Mouse (Mus musculus) CH12.LX (cell line): ENCODE measurements around the gene Hcfc1. TPM values are rescaled to one million over a fixed set of nuclear protein-coding genes. Genes with fewer than 3 reads are reported as not detected.

Source experiments
- DNase-seq: peaks from one replicate; pipeline ENCODE4 v3.0.0-alpha.2; 2013; ENCODE audit errors: extremely low read depth
- H3K27ac ChIP-seq: 2 replicates; pipeline ENCODE4 v1.5.1; 2012; ENCODE audit warnings: low read depth, mild to moderate bottlenecking, control low read depth, moderate library complexity; ENCODE audit not compliant: insufficient read depth
- H3K27me3 ChIP-seq: replicated peaks from 2 replicates; pipeline ENCODE3; 2012; ENCODE audit warnings: inconsistent platforms
- H3K36me3 ChIP-seq, 2 experiments: replicated peaks in 1 of 2; 2 replicates each; pipeline versions ENCODE3 to v1.6.1; 2012; ENCODE audit warnings: inconsistent platforms in 1 of 2, low read length in 1 of 2, mild to moderate bottlenecking in 1 of 2, mixed read lengths in 1 of 2, moderate library complexity in 1 of 2; ENCODE audit not compliant: control insufficient read depth in 1 of 2, insufficient read depth in 1 of 2
- H3K4me1 ChIP-seq, 2 experiments: 2 replicates each; pipeline ENCODE4 v1.6.1; 2012; ENCODE audit warnings: inconsistent platforms in 1 of 2, moderate library complexity in 1 of 2; ENCODE audit not compliant: insufficient read depth in 2 of 2, control insufficient read depth in 1 of 2
- H3K4me2 ChIP-seq: 2 replicates; pipeline ENCODE4 v1.6.1; 2012; ENCODE audit warnings: low read depth, mild to moderate bottlenecking, control low read depth; ENCODE audit not compliant: poor library complexity, insufficient read depth, severe bottlenecking
- H3K4me3 ChIP-seq, 3 experiments: fragments of 150-350 bp in 1 of 3; sonication (generic) in 1 of 3; replicated peaks in 1 of 3; 2 replicates each; pipeline versions ENCODE3 to v1.5.1; 2011 to 2012; ENCODE audit warnings: low read depth in 2 of 3, low read length in 2 of 3, mild to moderate bottlenecking in 2 of 3, moderate library complexity in 2 of 3, control low read depth in 1 of 3, improper control_type of control experiment in 1 of 3, inconsistent platforms in 1 of 3, mixed read lengths in 1 of 3; ENCODE audit not compliant: poor library complexity in 1 of 3
- H3K79me2 ChIP-seq: replicated peaks from 2 replicates; pipeline ENCODE4 v1.6.1; 2012; ENCODE audit warnings: mild to moderate bottlenecking, moderate library complexity; ENCODE audit not compliant: control insufficient read depth, poor library complexity, insufficient read depth, severe bottlenecking; ENCODE audit errors: extremely low read depth
- H3K9ac ChIP-seq: 2 replicates; pipeline ENCODE4 v1.6.1; 2012; ENCODE audit warnings: low read depth, mild to moderate bottlenecking, control low read depth, moderate library complexity; ENCODE audit not compliant: insufficient read depth
- H3K9me3 ChIP-seq: replicated peaks from 2 replicates; pipeline ENCODE3; 2012; ENCODE audit warnings: low read length, inconsistent platforms, mixed read lengths
- CHD2 ChIP-seq: IDR thresholded peaks from 2 replicates; pipeline ENCODE4 v1.6.1; 2011; ENCODE audit warnings: low read length, improper control_type of control experiment
- E2F4 ChIP-seq: IDR thresholded peaks from 2 replicates; pipeline ENCODE4 v1.6.1; 2011; ENCODE audit warnings: low read depth, low read length, improper control_type of control experiment; ENCODE audit not compliant: insufficient replicate concordance
- ELF1 ChIP-seq: IDR thresholded peaks from 2 replicates; pipeline ENCODE4 v1.6.1; 2014; ENCODE audit warnings: low read depth, mild to moderate bottlenecking, inconsistent platforms, low read length, improper control_type of control experiment
- EP300 ChIP-seq: IDR thresholded peaks from 2 replicates; pipeline ENCODE4 v1.6.1; 2011; ENCODE audit warnings: low read length, improper control_type of control experiment
- ETS1 ChIP-seq: conservative IDR thresholded peaks from 2 replicates; pipeline ENCODE4 v1.6.1; 2012; ENCODE audit warnings: low read depth, mild to moderate bottlenecking, inconsistent platforms, low read length, improper control_type of control experiment, moderate library complexity
- GABPA ChIP-seq: IDR thresholded peaks from 2 replicates; pipeline ENCODE4 v1.6.1; 2012; ENCODE audit warnings: low read depth, low read length, improper control_type of control experiment, inconsistent platforms; ENCODE audit not compliant: insufficient replicate concordance
- IRF4 ChIP-seq: IDR thresholded peaks from 2 replicates; pipeline ENCODE4 v1.6.1; 2014; ENCODE audit warnings: low read depth, mild to moderate bottlenecking, inconsistent platforms, low read length, improper control_type of control experiment
- JUN ChIP-seq: IDR thresholded peaks from 2 replicates; pipeline ENCODE4 v1.6.1; 2011; ENCODE audit warnings: low read depth, mild to moderate bottlenecking, low read length, improper control_type of control experiment, moderate library complexity; ENCODE audit not compliant: insufficient read depth
- JUND ChIP-seq: conservative IDR thresholded peaks from 2 replicates; pipeline ENCODE4 v1.6.1; 2011; ENCODE audit warnings: low read depth, low read length, improper control_type of control experiment
- KAT2A ChIP-seq: IDR thresholded peaks from 2 replicates; pipeline ENCODE4 v1.6.1; 2012; ENCODE audit warnings: low read length, improper control_type of control experiment, inconsistent platforms; ENCODE audit not compliant: insufficient replicate concordance
- MAFK ChIP-seq: IDR thresholded peaks from 2 replicates; pipeline ENCODE4 v1.6.1; 2011; ENCODE audit warnings: low read length, improper control_type of control experiment; ENCODE audit not compliant: insufficient replicate concordance
- MAX ChIP-seq: IDR thresholded peaks from 2 replicates; pipeline ENCODE4 v1.6.1; 2011; ENCODE audit warnings: low read length, improper control_type of control experiment
- MAZ ChIP-seq: IDR thresholded peaks from 2 replicates; pipeline ENCODE4 v1.6.1; 2012; ENCODE audit warnings: low read depth, mild to moderate bottlenecking, inconsistent platforms, low read length, improper control_type of control experiment, moderate library complexity
- MXI1 ChIP-seq: IDR thresholded peaks from 2 replicates; pipeline ENCODE4 v1.6.1; 2011; ENCODE audit warnings: mild to moderate bottlenecking, low read depth, low read length, improper control_type of control experiment
- MYC ChIP-seq: IDR thresholded peaks from 2 replicates; pipeline ENCODE4 v1.6.1; 2011; ENCODE audit warnings: low read depth, mild to moderate bottlenecking, improper control_type of control experiment, low read length
- NELFE ChIP-seq: IDR thresholded peaks from 2 replicates; pipeline ENCODE4 v1.6.1; 2011; ENCODE audit warnings: low read depth, low read length, improper control_type of control experiment
- NRF1 ChIP-seq: IDR thresholded peaks from 2 replicates; pipeline ENCODE4 v1.6.1; 2014; ENCODE audit warnings: low read depth, mild to moderate bottlenecking, inconsistent platforms, low read length, improper control_type of control experiment, moderate library complexity
- POLR2A ChIP-seq: IDR thresholded peaks from 2 replicates; pipeline ENCODE4 v1.6.1; 2011; ENCODE audit warnings: low read depth, mild to moderate bottlenecking, improper control_type of control experiment, low read length
- POLR2AphosphoS2 ChIP-seq: IDR thresholded peaks from 2 replicates; pipeline ENCODE4 v1.6.1; 2011; ENCODE audit warnings: low read depth, low read length, improper control_type of control experiment
- RAD21 ChIP-seq: IDR thresholded peaks from 2 replicates; pipeline ENCODE4 v1.6.1; 2011; ENCODE audit warnings: low read depth, mild to moderate bottlenecking, low read length, improper control_type of control experiment, moderate library complexity
- RCOR1 ChIP-seq: conservative IDR thresholded peaks from 2 replicates; pipeline ENCODE4 v1.6.1; 2012; ENCODE audit warnings: low read depth, mild to moderate bottlenecking, inconsistent platforms, low read length, improper control_type of control experiment
- SIN3A ChIP-seq: IDR thresholded peaks from 2 replicates; pipeline ENCODE4 v1.6.1; 2012; ENCODE audit warnings: low read length, improper control_type of control experiment, inconsistent platforms
- SMC3 ChIP-seq: IDR thresholded peaks from 2 replicates; pipeline ENCODE4 v1.6.1; 2011; ENCODE audit warnings: low read depth, low read length, improper control_type of control experiment
- TBP ChIP-seq: conservative IDR thresholded peaks from 2 replicates; pipeline ENCODE4 v1.6.1; 2011; ENCODE audit warnings: low read depth, low read length, improper control_type of control experiment
- TCF12 ChIP-seq: IDR thresholded peaks from 2 replicates; pipeline ENCODE4 v1.6.1; 2014; ENCODE audit warnings: low read depth, mild to moderate bottlenecking, inconsistent platforms, low read length, improper control_type of control experiment
- UBTF ChIP-seq: IDR thresholded peaks from 2 replicates; pipeline ENCODE4 v1.6.1; 2012; ENCODE audit warnings: low read depth, mild to moderate bottlenecking, inconsistent platforms, low read length, improper control_type of control experiment, moderate library complexity
- USF1 ChIP-seq: IDR thresholded peaks from 2 replicates; pipeline ENCODE4 v1.6.1; 2014; ENCODE audit warnings: low read depth, mild to moderate bottlenecking, inconsistent platforms, low read length, improper control_type of control experiment
- USF2 ChIP-seq: conservative IDR thresholded peaks from 2 replicates; pipeline ENCODE4 v1.6.1; 2011; ENCODE audit warnings: low read depth, low read length, improper control_type of control experiment
- ZC3H11A ChIP-seq: IDR thresholded peaks from 2 replicates; pipeline ENCODE4 v1.6.1; 2012; ENCODE audit warnings: low read depth, mild to moderate bottlenecking, inconsistent platforms, low read length, improper control_type of control experiment
- ZMIZ1 ChIP-seq: IDR thresholded peaks from 2 replicates; pipeline ENCODE4 v1.6.1; 2012; ENCODE audit warnings: low read depth, mild to moderate bottlenecking, inconsistent platforms, low read length, improper control_type of control experiment
- ZNF384 ChIP-seq: IDR thresholded peaks from 2 replicates; pipeline ENCODE4 v1.6.1; 2012; ENCODE audit warnings: low read depth, low read length, improper control_type of control experiment, inconsistent platforms
- dilution Hi-C: fragments of 300-500 bp; cut with MboI; formaldehyde crosslinking; loops from 2 replicates; pipeline ENCODE4 v1.14.3; 2020; ENCODE audit warnings: low sequenced_read_pairs; ENCODE audit not compliant: extremely low pct_unique_long_range_greater_than_20kb, extremely low pct_ligation_motif_present
- in situ Hi-C: fragments of 300-500 bp; cut with MboI; formaldehyde crosslinking; loops from 3 replicates; pipeline ENCODE4 v1.14.3; 2019; ENCODE audit warnings: low sequenced_read_pairs, low pct_ligation_motif_present, low pct_unique_long_range_greater_than_20kb, mixed read lengths
- polyA plus RNA-seq: library from polyadenylated mRNA; unstranded; fragments of >175 nt; gene quantifications from 2 replicates; pipeline ENCODE4 v1.2.1, GENCODE M21; 2012; ENCODE audit warnings: low read depth; ENCODE audit not compliant: insufficient read length
- total RNA-seq, 2 experiments: library from RNA; depleted of rRNA; stranded (reverse); fragments of 300-350 nt in 1 of 2; fragments of >200 nt in 1 of 2; gene quantifications; 2 replicates each; pipeline ENCODE4 v1.2.3; 2012 to 2014

The Hcfc1 gene
- total and polyA plus RNA-seq, 3 experiments = 37.6 to 98.2 (median 58.5) TPM

- Histone ChIP-seq H3K36me3 (peaks cover 32 to 49% of the 10 kb centered on the region in 2 experiments), H3K27me3 (no peaks in the 10 kb centered on the region), H3K9me3 (no peaks in the 10 kb centered on the region), H3K9ac (peak overlapping the region; percentile 25), H3K4me1 (peaks cover 2 to 15% of the 10 kb centered on the region in 2 experiments; a peak in 2 of 4 replicates), H3K79me2 (peaks cover 16% of the 10 kb centered on the region), H3K27ac (peak overlapping the region; percentile 53), H3K4me3 (peak overlapping the region; percentile 30 to 92 (median 66)), H3K4me2 (peak overlapping the region; percentile 19)
- in situ Hi-C loops (no loop called here), dilution Hi-C loops (no loop called here)
- no peak for DNase-seq
- no peak for TF ChIP-seq RAD21
- 0 out of 2 replicates have a peak, but pooled peaks have one; percentile 24 for TF ChIP-seq CHD2
Observed at GRCm38 (mm10) chrX:73922550-73922882, 43.6 kb downstream of the Hcfc1 start.

DNA sequence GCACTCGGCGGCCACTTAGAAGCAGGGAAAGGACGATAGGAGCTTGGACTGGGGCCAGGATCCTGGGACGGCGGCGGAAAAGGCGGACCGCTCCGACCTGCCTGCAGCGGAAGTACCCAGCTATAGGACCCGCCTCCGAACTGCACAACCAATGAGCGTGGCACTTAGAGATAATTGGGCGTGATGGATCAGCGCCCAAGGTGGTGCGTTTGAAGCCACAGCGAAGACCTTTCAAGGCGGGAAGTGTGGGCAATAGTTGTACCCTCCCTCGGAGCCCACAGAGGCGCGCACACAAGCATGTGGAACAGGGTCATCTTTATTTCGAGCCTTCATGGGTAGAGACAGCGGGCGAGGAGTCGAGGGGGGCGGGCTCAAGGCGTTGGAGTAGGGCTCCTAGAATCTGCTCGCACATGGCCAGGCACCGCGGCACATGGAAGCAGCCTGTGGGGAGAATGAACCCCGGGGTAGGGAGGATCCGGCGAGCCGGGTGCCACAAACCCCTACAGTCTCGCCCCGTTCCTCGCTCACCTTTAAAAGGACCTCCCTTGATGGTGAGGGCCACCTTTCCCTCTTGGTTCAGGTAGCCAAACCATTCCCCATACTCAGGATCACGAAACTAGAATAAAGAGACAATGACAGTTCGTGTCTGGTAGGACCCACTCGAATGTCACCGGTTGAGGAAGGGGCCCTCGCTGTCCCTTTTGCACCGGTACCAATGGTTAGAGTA, 44.2 kb downstream of the Hcfc1 start, which contains the start of the genes Arhgap4 and Naa10:
Gene Arhgap4 (minus strand): TSS at position 48 of the 727 bp plus-strand sequence.
Gene Naa10 (minus strand): TSS at position 122 of the 727 bp plus-strand sequence.
- peak within 1 kb of the TSS; percentile 66 to 92 (median 66) for H3K4me3 ChIP-seq
- DNase-seq = peak; percentile 82
- in situ Hi-C loops = no loop called here
- H3K36me3 ChIP-seq = peaks cover 33 to 51% of the 10 kb centered on the region in 2 experiments
- H3K27me3 ChIP-seq = no peaks in the 10 kb centered on the region
- dilution Hi-C loops = no loop called here
- H3K4me1 ChIP-seq = peaks cover 2 to 18% of the 10 kb centered on the region in 2 experiments; a peak in 2 of 4 replicates
- peak within 1 kb of the TSS; percentile 95 for H3K4me2 ChIP-seq
- peak within 1 kb of the TSS; percentile 63 for H3K27ac ChIP-seq
- H3K9ac ChIP-seq = peak within 1 kb of the TSS; percentile 57
- peaks cover 16% of the 10 kb centered on the region for H3K79me2 ChIP-seq
- no peaks in the 10 kb centered on the region for H3K9me3 ChIP-seq
- TF ChIP-seq RAD21 (no peak), USF1 (no peak), TBP (peak; percentile 45; the same call in 1 of the 2 replicates), SMC3 (no peak), SIN3A (peak; percentile 62; the same call in 1 of the 2 replicates), POLR2A (peak; percentile 79), MYC (peak; percentile 88), KAT2A (0 out of 2 replicates have a peak, but pooled peaks have one; percentile 60), UBTF (no peak), USF2 (no peak), POLR2AphosphoS2 (peak; percentile 87), IRF4 (no peak), ZC3H11A (no peak), ELF1 (0 out of 2 replicates have a peak, but pooled peaks have one; percentile 43), JUN (no peak), ZNF384 (no peak), JUND (no peak), RCOR1 (no peak), MAFK (no peak), ZMIZ1 (peak; percentile 82), GABPA (no peak), TCF12 (0 out of 2 replicates have a peak, but pooled peaks have one; percentile 45), MAX (peak; percentile 82), NRF1 (no peak), E2F4 (peak; percentile 75; the same call in 1 of the 2 replicates), EP300 (no peak), MXI1 (peak; percentile 87), MAZ (no peak), NELFE (peak; percentile 71), ETS1 (no peak)
